Mouse (Mus musculus): ENCODE data around the gene Acap1. TPM values are rescaled to one million over a fixed set of nuclear protein-coding genes. Genes with fewer than 3 reads are reported as not detected.

Acap1 gene
- polyA plus RNA-seq, 1 experiment from 2014 or later: 0.60 TPM

DNA sequence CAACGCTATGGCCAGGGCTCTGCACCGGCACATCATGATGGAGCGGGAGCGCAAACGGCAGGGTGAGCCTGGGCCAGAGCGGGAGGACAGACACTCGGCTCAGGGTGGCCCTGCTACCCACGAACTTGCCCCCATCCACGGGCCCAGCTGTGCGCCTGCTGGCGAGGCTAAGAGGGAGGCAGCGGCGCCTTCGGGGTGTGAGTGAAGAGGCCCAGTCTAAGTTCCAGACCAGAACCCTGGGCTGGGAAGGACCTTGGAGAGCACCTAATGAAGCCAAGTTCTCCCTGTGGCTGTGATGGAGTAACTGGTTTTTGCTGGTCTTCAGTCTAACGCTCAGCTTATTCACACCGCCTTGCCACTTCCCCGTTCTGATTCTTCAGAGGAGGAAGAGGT, 19.0 kb upstream of the Acap1 start:
- WGBS: 2% methylated on average over 17 of the region's 17 CpGs
- Histone ChIP-seq H3K9ac (replicated peaks; ENCODE audit: low read length) (peak overlapping the region; percentile 91), H3K4me2 (ENCODE audit: low read depth, low read length) (peak overlapping the region; percentile 98), H3K27ac (replicated peaks; ENCODE audit: low read depth, low read length) (peak overlapping the region; percentile 72), H3K27me3 (ENCODE audit: control insufficient read depth, insufficient read depth, low read length) (no peaks in the 10 kb centered on the region), H3K4me3 (ENCODE audit: low read depth, low read length) (peak overlapping the region; percentile 86), H3K4me1 (ENCODE audit: control insufficient read depth, insufficient read depth, low read length) (peaks cover 10% of the 10 kb centered on the region), H3K36me3 (replicated peaks; ENCODE audit: control insufficient read depth, insufficient read depth, low read depth, low read length) (peaks cover 40% of the 10 kb centered on the region), H3K9me3 (replicated peaks; ENCODE audit: control insufficient read depth, low read length) (no peaks in the 10 kb centered on the region)
- ATAC-seq (replicated peaks; ENCODE audit: insufficient number of reproducible peaks, low FRiP score, low TSS enrichment, low read depth): no peak; the same call in 1 of the 2 replicates
- peak; percentile 53 for DNase-seq (ENCODE audit: low spot score)

DNA sequence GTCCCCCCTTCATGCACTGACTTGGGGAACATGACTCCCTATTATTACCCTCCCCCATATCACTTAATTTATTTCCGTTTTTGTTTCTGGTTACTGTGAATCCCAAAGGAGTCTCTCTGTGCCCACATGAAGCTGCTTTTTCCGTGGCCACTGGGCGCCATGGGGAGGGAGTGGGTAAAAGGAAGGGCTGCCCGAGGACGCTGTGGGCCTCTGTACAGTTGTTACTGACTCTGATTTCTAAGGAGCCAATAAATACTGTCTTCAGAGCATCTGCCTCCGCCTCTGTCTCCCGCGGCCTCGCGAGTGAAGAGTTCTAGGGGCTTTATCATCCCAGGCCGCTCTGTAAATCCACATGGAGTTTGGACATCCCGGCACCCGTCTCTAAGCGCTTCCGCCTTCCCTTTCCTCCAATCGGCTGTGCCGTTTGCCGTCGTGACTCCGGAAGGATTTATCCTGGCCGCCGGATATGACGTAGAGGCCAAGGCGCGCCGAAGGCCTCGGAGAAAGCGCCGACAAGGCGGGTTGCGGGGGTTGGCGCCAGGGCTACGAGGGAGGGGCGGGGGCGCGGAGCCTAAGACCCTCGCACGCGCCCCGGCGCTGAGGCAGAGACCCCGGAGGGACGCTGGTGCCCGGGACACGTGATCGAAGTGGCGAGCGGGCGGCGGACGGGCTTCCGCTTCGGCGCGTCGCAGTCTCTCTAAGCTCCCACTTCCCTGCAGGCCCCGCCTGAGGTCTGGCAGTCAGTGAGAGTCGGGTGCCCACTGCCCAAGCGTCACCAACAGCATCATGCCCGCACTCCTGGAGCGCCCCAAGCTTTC, 18.4 kb upstream of the Acap1 start, which contains the start of gene Gps2:
Gps2 (plus strand) TSS at position 335 of the 818 bp plus-strand sequence.
- Histone ChIP-seq H3K9ac (replicated peaks; ENCODE audit: low read length) (peak within 1 kb of the TSS; percentile 91), H3K4me2 (ENCODE audit: low read depth, low read length) (peak within 1 kb of the TSS; percentile 98), H3K4me3 (ENCODE audit: low read depth, low read length) (peak within 1 kb of the TSS; percentile 86), H3K27me3 (ENCODE audit: control insufficient read depth, insufficient read depth, low read length) (no peaks in the 10 kb centered on the region), H3K4me1 (ENCODE audit: control insufficient read depth, insufficient read depth, low read length) (peaks cover 7% of the 10 kb centered on the region), H3K36me3 (replicated peaks; ENCODE audit: control insufficient read depth, insufficient read depth, low read depth, low read length) (peaks cover 43% of the 10 kb centered on the region), H3K27ac (replicated peaks; ENCODE audit: low read depth, low read length) (peak within 1 kb of the TSS; percentile 72), H3K9me3 (replicated peaks; ENCODE audit: control insufficient read depth, low read length) (no peaks in the 10 kb centered on the region)
- ATAC-seq (replicated peaks; ENCODE audit: insufficient number of reproducible peaks, low FRiP score, low TSS enrichment, low read depth) (peak; percentile 81), DNase-seq (ENCODE audit: low spot score) (peak; percentile 96)
- WGBS: 2% methylated on average over 61 of the region's 61 CpGs

DNA sequence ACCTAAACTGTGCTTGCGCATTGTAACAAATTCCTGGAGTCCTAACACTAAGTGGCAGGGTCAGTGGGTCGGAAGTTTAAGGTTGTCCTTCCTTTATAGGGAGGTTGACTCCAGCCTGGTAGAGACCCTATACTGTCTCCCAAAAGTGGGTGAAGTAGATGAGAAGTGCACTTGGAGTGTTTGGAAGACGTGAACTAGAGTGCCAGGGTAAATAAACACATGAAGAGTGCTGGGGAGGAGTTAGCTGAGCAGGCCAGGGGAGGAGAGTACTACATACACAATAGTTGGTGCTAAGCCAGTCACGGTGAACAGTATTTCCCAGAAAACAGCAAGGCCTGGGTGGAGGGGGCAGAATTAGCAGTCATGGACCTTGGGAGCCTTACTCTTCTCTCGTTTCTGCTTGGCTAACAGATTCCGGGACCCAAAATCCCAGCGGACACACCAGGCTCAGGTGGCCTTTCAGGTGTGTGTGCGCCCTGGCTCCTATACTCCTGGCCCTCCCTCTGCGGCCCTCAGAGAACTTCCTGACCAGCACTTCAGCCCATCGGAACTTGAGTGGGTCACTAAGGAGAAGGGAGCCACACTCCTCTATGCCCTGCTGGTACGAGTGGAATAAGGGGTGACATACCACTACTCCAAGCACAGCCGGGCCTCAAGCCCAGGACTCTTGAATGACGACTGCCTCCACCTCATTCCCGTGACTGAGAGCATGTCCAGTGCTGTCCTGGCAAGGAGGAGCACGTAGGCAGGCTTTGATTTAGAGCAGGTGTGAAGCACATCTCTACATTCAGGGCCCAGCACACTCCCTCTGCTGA, 17.6 kb upstream of the Acap1 start:
- 80% methylated on average over 15 of the region's 15 CpGs for WGBS
- no peaks in the 10 kb centered on the region for H3K27me3 ChIP-seq (ENCODE audit: control insufficient read depth, insufficient read depth, low read length)
- peak overlapping the region; percentile 48 for H3K4me2 ChIP-seq (ENCODE audit: low read depth, low read length)
- ATAC-seq (replicated peaks; ENCODE audit: insufficient number of reproducible peaks, low FRiP score, low TSS enrichment, low read depth) (0 out of 2 replicates have a peak, but pooled peaks have one; percentile 4), DNase-seq (ENCODE audit: low spot score) (no peak)
- H3K4me1 ChIP-seq (ENCODE audit: control insufficient read depth, insufficient read depth, low read length): peaks cover 7% of the 10 kb centered on the region
- H3K27ac ChIP-seq (replicated peaks; ENCODE audit: low read depth, low read length): no peak overlapping the region
- no peaks in the 10 kb centered on the region for H3K9me3 ChIP-seq (replicated peaks; ENCODE audit: control insufficient read depth, low read length)
- H3K9ac ChIP-seq (replicated peaks; ENCODE audit: low read length): peak overlapping the region; percentile 91
- peak overlapping the region; percentile 86; the same call in 1 of the 2 replicates for H3K4me3 ChIP-seq (ENCODE audit: low read depth, low read length)
- H3K36me3 ChIP-seq (replicated peaks; ENCODE audit: control insufficient read depth, insufficient read depth, low read depth, low read length): peaks cover 44% of the 10 kb centered on the region

GRCm38 (mm10) chr11:69911701-69912100, 16.4 kb upstream of the Acap1 start:
- H3K27me3 ChIP-seq (ENCODE audit: control insufficient read depth, insufficient read depth, low read length): no peaks in the 10 kb centered on the region
- DNase-seq (ENCODE audit: low spot score) (no peak), ATAC-seq (replicated peaks; ENCODE audit: insufficient number of reproducible peaks, low FRiP score, low TSS enrichment, low read depth) (no peak)
- no peak overlapping the region for H3K9ac ChIP-seq (replicated peaks; ENCODE audit: low read length)
- H3K4me3 ChIP-seq (ENCODE audit: low read depth, low read length): no peak overlapping the region
- H3K4me1 ChIP-seq (ENCODE audit: control insufficient read depth, insufficient read depth, low read length): peaks cover 7% of the 10 kb centered on the region
- no peaks in the 10 kb centered on the region for H3K9me3 ChIP-seq (replicated peaks; ENCODE audit: control insufficient read depth, low read length)
- WGBS: 90% methylated on average over 6 of the region's 6 CpGs
- H3K27ac ChIP-seq (replicated peaks; ENCODE audit: low read depth, low read length): no peak overlapping the region
- H3K4me2 ChIP-seq (ENCODE audit: low read depth, low read length): no peak overlapping the region
- H3K36me3 ChIP-seq (replicated peaks; ENCODE audit: control insufficient read depth, insufficient read depth, low read depth, low read length): peaks cover 45% of the 10 kb centered on the region

GRCm38 (mm10) chr11:69910781-69911560, 15.6 kb upstream of the Acap1 start:
- Histone ChIP-seq H3K36me3 (replicated peaks; ENCODE audit: control insufficient read depth, insufficient read depth, low read depth, low read length) (peaks cover 49% of the 10 kb centered on the region), H3K27ac (replicated peaks; ENCODE audit: low read depth, low read length) (no peak overlapping the region), H3K9ac (replicated peaks; ENCODE audit: low read length) (no peak overlapping the region), H3K9me3 (replicated peaks; ENCODE audit: control insufficient read depth, low read length) (no peaks in the 10 kb centered on the region), H3K27me3 (ENCODE audit: control insufficient read depth, insufficient read depth, low read length) (no peaks in the 10 kb centered on the region), H3K4me2 (ENCODE audit: low read depth, low read length) (no peak overlapping the region), H3K4me3 (ENCODE audit: low read depth, low read length) (no peak overlapping the region), H3K4me1 (ENCODE audit: control insufficient read depth, insufficient read depth, low read length) (peaks cover 4% of the 10 kb centered on the region)
- 91% methylated on average over 17 of the region's 17 CpGs for WGBS
- no peak for ATAC-seq (replicated peaks; ENCODE audit: insufficient number of reproducible peaks, low FRiP score, low TSS enrichment, low read depth)
- no peak for DNase-seq (ENCODE audit: low spot score)

DNA sequence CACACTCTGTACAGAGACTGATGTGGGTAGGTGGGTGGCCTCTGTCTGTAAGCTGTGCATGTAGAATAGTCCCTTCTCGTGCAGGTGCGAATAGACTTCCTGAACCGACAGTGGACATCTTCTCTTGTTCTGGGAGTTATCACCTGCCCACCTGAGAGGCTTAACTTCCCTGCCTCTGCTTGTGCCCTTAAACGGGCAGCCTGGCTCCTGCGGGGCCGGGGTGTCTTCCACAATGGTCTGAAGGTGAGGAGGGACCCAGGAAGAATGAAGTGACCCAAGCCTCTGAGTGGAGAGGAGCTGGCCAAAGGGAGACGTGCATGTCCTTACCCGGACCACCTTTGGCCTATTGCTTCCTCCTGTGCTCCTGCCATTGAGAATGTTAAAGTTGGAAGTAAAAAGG, 14.8 kb upstream of the Acap1 start:
- no peaks in the 10 kb centered on the region for H3K27me3 ChIP-seq (ENCODE audit: control insufficient read depth, insufficient read depth, low read length)
- peaks cover 4% of the 10 kb centered on the region for H3K4me1 ChIP-seq (ENCODE audit: control insufficient read depth, insufficient read depth, low read length)
- ATAC-seq (replicated peaks; ENCODE audit: insufficient number of reproducible peaks, low FRiP score, low TSS enrichment, low read depth) (no peak), DNase-seq (ENCODE audit: low spot score) (no peak)
- no peak overlapping the region for H3K27ac ChIP-seq (replicated peaks; ENCODE audit: low read depth, low read length)
- H3K36me3 ChIP-seq (replicated peaks; ENCODE audit: control insufficient read depth, insufficient read depth, low read depth, low read length): peaks cover 47% of the 10 kb centered on the region
- 91% methylated on average over 8 of the region's 8 CpGs for WGBS
- H3K4me3 ChIP-seq (ENCODE audit: low read depth, low read length): no peak overlapping the region
- H3K9ac ChIP-seq (replicated peaks; ENCODE audit: low read length): no peak overlapping the region
- no peaks in the 10 kb centered on the region for H3K9me3 ChIP-seq (replicated peaks; ENCODE audit: control insufficient read depth, low read length)
- H3K4me2 ChIP-seq (ENCODE audit: low read depth, low read length): no peak overlapping the region

DNA sequence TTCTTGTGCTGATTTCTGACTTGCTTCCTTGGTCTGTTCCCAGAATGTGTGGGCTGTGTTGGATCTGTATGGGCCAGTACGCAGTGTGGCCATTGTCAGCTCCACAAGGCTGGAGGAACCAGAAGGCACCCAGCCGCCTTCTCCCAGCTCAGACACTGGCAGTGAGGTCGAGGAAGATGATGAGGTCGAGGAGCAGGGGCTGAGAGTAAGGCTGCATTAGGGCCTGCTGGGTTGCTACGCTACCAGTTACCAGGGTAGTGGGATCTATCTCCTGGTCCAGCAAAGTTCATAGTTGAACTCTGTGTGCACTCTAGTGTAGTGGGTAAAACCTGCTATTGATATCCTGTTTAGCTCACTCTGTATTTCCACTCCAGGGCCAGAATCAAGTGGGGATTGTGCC, 13.8 kb upstream of the Acap1 start:
- peaks cover 48% of the 10 kb centered on the region for H3K36me3 ChIP-seq (replicated peaks; ENCODE audit: control insufficient read depth, insufficient read depth, low read depth, low read length)
- ATAC-seq (replicated peaks; ENCODE audit: insufficient number of reproducible peaks, low FRiP score, low TSS enrichment, low read depth) (no peak), DNase-seq (ENCODE audit: low spot score) (no peak)
- H3K4me2 ChIP-seq (ENCODE audit: low read depth, low read length): no peak overlapping the region
- no peaks in the 10 kb centered on the region for H3K4me1 ChIP-seq (ENCODE audit: control insufficient read depth, insufficient read depth, low read length)
- H3K27me3 ChIP-seq (ENCODE audit: control insufficient read depth, insufficient read depth, low read length): no peaks in the 10 kb centered on the region
- no peak overlapping the region for H3K27ac ChIP-seq (replicated peaks; ENCODE audit: low read depth, low read length)
- no peaks in the 10 kb centered on the region for H3K9me3 ChIP-seq (replicated peaks; ENCODE audit: control insufficient read depth, low read length)
- WGBS: 83% methylated on average over 5 of the region's 5 CpGs
- no peak overlapping the region for H3K4me3 ChIP-seq (ENCODE audit: low read depth, low read length)
- H3K9ac ChIP-seq (replicated peaks; ENCODE audit: low read length): no peak overlapping the region
